Mouse (Mus musculus): ENCODE measurements around the gene Gm14410. TPM values are rescaled to one million over a fixed set of nuclear protein-coding genes. Genes with fewer than 3 reads are reported as not detected.
"Not testable (repeated sequence)": the region's sequence is repeated elsewhere in the genome, so short reads cannot be mapped to it uniquely, and the experiment has no call there.

Gm14410 gene
- 2.3 to 7.2 TPM (median 5.3 TPM) in 3 replicates for total RNA-seq (2017)

DNA sequence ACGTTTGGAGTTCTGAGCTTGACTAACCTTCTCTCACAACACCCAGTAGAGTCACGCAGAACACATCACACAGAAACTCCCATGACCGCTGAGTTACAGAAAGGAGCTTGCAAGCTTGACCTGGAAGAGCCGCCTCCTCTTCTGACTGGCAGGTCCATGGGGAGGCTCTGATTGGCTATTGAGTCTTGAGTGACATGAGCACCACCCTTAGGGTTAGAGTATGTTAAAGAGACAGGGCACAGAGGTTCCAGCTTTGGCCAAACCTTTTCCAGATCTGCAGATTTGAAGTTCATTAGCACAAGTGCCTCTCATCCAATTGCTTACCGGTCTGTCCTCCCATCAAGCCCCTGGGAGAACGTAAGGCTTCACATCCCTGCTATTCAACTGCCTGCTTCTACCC lies at the start of gene Gm14410:
Gene Gm14410, minus strand, starts transcription at position 81 of the 400 bp plus-strand sequence.
- ATAC-seq (replicated peaks; ENCODE audit: insufficient number of reproducible peaks, low FRiP score, low TSS enrichment, poor library complexity, severe bottlenecking), result not testable (repeated sequence)

DNA sequence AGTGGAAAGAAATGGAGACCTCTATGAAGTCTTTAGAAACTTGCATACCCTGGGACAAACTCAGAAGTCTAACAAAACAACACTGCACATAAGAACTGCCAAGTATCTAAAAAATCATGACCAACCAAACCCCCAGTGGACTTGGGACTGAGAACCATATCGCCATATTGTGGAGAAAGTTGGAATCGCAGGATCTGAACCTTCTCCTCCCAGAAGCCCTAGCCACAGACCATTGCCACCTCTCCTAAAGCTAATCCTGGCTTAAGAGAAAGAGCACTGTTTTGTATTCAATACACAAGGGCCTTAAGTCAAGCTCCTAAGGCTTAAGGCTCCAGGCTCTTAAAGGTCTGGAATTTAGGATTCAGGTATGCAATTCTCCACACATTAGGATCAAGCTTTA lies 41.2 kb upstream of the Gm14410 start:
- not testable (repeated sequence) for ATAC-seq (replicated peaks; ENCODE audit: insufficient number of reproducible peaks, low FRiP score, low TSS enrichment, poor library complexity, severe bottlenecking)

GRCm38 (mm10) chr2:177230461-177230860 lies 24.2 kb upstream of the Gm14410 start:
- not testable (repeated sequence) for ATAC-seq (replicated peaks; ENCODE audit: insufficient number of reproducible peaks, low FRiP score, low TSS enrichment, poor library complexity, severe bottlenecking)

DNA sequence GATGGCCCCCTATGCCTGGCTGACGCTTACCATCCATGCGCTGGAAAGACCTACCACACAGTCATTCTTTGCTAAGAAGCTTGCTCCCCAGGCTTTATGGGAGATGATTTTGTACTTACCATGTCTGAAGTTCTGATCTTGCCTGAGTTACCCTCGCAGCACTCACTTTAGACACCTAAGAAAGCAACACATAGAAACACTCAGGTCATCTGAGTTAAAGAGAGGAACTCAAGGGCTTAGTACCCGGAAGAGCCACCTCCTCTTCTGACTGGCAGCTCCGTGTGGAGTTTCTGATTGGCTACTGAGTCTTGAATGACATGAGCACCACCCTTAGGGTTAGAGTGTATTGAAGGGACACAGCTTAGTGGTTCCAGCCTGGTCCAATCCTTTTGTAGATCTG lies 33.5 kb downstream of the Gm14410 start:
- not testable (repeated sequence) for ATAC-seq (replicated peaks; ENCODE audit: insufficient number of reproducible peaks, low FRiP score, low TSS enrichment, poor library complexity, severe bottlenecking)

Other genes starting within 250 kb of the Gm14410 start
- gene Gm14419, start 205.5 kb downstream of the Gm14410 start, total RNA-seq (2017), result 6.7 to 18.4 TPM in 2 of 3 replicates, not detected in the other
- gene Gm14401, start 132.1 kb downstream of the Gm14410 start, total RNA-seq (2017), result 0.78 TPM in 1 of 3 replicates, not detected in the others
- not detected in 3 replicates for gene Gm14409, start 60.6 kb upstream of the Gm14410 start, total RNA-seq (2017)
- gene Gm14412, start 117.9 kb upstream of the Gm14410 start, total RNA-seq (2017), result not detected in 3 replicates
- gene Gm14418, start 191.9 kb upstream of the Gm14410 start, total RNA-seq (2017), result not detected in 3 replicates